Mouse (Mus musculus) neutrophil, adult 59 days (primary cell): ENCODE measurements around the gene Cip2a. TPM values are rescaled to one million over a fixed set of nuclear protein-coding genes. Genes with fewer than 3 reads are reported as not detected.

Source experiments
- total RNA-seq, 2 experiments: library from RNA; stranded (reverse); gene quantifications; 1 replicate in 1 of 2; 2 replicates in 1 of 2; pipeline ENCODE4 v1.2.4; 2023

The Cip2a gene
- 10 to 100 TPM; 32.4 to 36.2 TPM for total RNA-seq

GRCm38 (mm10) chr16:48993559-48994342 is at the start of gene Cip2a, which contains the start of gene Dzip3:
Gene Cip2a, plus strand, starts transcription at chr16:48994185.
Gene Dzip3, minus strand, starts transcription at chr16:48994165.

GRCm38 (mm10) chr16:49057186-49057585 is 63.2 kb downstream of the Cip2a start, which contains the start of gene Myh15:
Gene Myh15, plus strand, starts transcription at chr16:49057486.

Other genes with a start within 250 kb of the Cip2a start
- gene Trat1, start 222.2 kb upstream of the Cip2a start, total RNA-seq: not detected
- gene Retnlb, start 177.3 kb upstream of the Cip2a start, total RNA-seq: 1 to 10 TPM in 1 of 2 experiments, under 1 TPM in 1; 0.73 to 2.0 TPM
- not detected for gene Retnla, start 151.6 kb upstream of the Cip2a start, total RNA-seq
- over 10,000 TPM in 1 of 2 experiments, 1,000 to 10,000 TPM in 1; 9,336 to 10,029 TPM for gene Retnlg, start 121.6 kb upstream of the Cip2a start, total RNA-seq
- gene Dzip3, start within 50 bp of the Cip2a start, total RNA-seq: 1 to 10 TPM; 4.5 to 5.3 TPM
- not detected for gene Myh15, start 63.3 kb downstream of the Cip2a start, total RNA-seq